Mouse (Mus musculus) lung, postnatal 36 days (tissue): ENCODE data around the gene Mllt10.

Experiments used
- DNase-seq: peaks from one replicate; pipeline ENCODE4 v3.0.0; 2022; ENCODE audit warnings: mixed read lengths

Gene Mllt10

DNA sequence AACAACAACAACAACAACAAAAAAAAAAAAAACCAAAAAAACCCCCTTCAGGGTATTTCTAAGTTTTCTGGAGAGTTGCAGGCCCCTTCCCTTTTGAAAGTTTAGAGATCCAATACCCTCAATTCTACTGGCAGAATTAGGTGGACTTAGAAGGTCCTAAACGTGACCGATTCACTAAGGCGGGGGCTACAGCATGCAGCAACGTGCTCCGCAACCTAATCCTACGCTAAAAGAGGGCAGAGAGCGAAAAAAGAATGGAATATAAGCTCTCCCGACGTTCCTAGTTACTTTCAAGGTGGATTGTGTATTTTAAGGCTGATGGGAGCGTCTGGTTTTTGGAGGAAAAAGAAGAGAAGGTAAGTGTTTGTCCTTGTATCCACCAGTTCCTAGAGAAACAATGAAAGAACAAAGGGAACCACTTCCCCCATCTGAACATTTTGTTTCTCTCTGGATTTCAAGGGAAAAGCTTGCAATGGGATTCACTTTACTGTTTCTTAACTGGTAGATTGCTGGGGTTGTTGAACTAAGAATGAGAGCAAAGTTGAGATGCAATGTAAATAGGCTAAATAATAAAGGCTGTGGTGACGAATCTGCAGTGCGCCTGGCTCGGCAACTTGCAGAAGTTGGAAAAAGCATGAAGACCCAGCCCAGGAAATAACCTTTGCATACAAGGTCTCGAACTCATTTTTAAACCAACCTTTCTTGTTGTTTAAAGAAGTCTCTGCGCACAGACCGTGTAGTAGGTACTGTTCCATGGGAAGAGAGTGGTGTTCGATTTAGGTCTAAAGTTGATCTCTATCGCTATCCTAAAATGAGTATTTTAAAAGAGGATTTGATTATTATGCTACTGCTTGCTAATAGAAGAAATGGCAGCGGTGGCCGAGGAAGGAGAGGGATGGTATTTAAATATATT is at the start of gene Mllt10:
Mllt10 (plus strand) TSS at position 222 of the 913 bp plus-strand sequence.
- no peak for DNase-seq

DNA sequence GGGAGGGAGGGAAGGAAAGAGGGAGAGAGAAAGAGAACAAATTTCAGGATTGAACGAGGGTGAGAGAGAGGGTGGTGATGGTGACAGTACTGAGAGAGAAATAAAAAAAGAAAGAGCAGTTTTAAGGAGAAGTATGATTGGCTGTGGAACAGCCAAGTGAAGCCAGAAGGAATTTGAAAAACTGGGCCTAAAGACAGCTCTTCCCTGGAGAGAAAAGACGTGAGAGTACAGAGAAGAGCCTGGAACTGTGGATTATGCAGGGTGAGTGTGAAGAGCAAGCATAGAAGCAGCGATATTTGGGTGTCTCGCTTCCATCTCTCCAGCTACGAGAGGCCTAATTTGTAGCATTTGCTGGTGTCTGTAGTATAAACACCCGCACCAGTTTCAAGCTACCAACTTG is 43.8 kb upstream of the Mllt10 start:
- no peak for DNase-seq

DNA sequence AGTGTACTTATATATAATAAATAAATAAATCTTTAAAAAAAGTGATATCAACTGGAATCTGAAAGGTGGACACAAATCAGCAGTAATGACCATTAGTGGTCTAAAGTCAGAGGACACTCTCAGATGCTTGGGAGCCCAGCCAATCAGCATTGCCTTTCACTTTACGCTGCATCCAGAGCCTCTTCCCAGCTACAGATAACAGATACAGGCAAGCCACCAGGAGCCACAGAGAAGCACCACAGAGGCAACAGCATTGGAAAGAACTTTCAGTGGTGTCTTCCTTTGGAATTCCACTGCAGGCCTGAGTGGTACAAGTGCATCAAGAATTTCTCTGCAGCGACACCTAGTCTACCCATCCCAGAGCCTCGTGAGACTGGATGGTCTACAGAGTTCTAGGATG is 42.2 kb upstream of the Mllt10 start:
- DNase-seq: no peak

DNA sequence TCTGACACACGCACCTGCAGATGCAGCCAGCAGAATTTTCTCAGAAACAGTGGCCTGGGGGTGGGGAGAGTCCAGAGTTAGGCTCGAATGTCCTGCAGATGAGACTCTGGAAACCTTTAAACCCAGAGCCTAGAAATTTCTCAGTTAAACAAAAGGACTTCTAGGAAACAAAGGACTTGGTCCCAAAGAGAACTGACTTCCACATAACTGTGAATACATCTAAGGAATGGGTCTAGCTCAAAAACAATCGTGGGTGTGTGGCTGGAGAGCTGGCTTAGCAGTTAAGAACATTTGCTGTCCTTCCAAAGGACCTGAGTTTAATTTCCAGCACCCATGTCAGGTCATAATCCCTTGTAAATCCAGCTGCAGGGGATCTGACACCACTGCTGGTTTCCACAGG is 39.5 kb upstream of the Mllt10 start:
- DNase-seq: no peak

DNA sequence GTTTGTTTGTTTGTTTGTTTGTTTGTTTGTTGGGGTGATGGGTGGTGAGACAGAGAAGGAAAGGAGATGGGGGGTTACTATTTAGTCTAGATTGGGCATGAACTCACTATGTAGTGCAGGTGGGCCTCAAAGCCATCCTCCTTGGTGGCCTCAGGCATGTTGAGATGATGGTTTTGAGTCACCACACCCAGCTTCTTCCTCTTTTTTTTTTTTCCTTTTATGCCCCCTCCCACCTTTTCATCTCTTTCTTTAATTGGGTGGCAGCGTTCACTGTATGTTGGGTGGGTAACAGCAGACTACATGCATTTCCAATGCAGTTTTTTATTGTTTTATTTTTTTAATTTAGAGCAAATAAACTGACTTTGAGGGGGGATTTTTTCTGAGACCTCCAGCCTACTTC is 38.4 kb upstream of the Mllt10 start:
- DNase-seq: no peak

DNA sequence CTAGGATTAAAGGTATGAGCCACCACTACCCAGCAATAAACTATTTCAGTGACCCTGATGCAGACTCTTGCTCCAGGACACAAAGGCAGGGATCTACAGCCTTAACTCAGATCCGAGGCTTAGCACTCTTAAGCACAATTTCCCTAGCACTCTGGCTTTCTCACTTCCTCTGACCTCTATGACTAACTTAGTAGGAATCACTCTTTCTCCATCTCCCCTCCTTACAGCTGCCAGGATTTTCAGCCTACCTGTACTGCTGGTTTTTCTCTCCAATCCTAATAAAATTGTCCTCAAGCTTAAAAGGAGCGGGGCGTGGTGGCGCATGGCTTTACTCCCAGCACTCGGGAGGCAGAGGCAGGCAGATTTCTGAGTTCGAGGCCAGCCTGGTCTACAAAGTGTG is 37.7 kb upstream of the Mllt10 start:
- no peak for DNase-seq

DNA sequence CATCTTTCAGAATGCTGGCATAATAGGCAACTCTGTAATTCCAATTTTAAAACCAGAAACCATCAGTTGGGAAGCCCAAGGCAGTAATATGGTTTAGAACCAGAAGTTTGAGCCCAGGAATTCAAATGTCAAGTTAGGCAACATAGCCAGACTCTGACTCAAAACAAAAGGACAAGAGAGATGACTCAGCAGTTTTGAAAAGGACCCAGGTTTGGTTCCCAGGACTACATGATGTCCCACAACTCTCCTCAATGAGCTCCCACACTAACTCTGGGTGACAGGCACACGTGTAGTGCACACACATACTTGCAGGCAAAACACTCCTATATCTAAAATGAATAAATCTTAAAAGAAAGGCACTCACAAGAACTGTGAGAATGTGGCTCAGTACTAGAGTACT is 35.9 kb upstream of the Mllt10 start:
- no peak for DNase-seq

DNA sequence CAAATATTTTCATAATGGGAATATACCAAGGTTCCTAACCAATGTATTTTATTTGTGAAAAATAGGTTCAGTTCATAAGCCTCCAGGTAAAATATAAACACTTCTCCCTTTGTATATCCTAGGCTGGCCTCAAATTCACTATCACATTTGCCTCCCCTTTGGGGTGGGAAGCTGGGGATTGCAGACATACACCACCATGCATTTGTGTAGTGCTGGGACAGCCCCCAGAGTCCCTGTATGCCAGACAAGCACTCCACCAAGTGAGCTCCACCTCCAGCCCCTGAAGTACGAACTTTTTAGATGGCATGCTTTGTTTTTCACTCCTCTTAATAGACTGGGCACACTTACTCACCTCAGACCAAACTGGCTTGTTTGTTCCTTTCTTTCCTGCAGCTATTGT is 32.2 kb upstream of the Mllt10 start:
- no peak for DNase-seq

DNA sequence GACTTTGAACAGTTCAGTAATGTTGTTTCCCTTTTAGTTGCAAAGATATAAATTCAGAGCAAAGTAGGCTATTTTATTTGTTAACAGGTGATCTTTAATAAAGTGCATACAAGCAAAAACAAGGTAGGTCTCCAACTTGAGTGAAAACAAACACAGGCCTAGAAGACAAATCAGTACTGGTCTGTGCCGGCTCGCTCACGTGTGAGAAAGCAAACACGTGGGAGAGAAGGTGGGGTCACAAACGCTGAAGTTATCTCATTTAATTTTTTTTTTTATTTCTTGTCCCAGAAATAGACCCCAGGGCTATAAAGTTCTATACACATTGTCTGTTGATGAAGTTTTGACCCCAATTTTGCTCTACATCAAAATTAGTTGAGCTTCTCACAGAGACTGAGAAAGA is 29.9 kb upstream of the Mllt10 start:
- DNase-seq: no peak

DNA sequence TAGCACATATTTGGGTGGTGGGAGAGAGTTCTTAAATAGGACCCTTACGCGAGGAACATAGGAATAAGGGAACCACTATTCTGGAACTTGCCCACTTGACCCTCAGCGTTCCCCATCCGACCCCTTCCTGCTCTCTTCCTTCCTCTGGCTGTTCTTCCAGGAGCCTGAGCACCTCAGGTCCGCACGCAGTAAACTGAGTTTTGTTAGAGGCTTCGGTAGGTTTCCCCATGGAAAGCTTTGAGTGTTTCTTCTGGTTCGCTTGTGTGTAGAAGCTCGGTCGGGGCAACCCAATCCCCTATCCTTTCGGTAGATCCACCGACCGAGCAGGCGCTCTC is 29.3 kb upstream of the Mllt10 start:
- DNase-seq: no peak

DNA sequence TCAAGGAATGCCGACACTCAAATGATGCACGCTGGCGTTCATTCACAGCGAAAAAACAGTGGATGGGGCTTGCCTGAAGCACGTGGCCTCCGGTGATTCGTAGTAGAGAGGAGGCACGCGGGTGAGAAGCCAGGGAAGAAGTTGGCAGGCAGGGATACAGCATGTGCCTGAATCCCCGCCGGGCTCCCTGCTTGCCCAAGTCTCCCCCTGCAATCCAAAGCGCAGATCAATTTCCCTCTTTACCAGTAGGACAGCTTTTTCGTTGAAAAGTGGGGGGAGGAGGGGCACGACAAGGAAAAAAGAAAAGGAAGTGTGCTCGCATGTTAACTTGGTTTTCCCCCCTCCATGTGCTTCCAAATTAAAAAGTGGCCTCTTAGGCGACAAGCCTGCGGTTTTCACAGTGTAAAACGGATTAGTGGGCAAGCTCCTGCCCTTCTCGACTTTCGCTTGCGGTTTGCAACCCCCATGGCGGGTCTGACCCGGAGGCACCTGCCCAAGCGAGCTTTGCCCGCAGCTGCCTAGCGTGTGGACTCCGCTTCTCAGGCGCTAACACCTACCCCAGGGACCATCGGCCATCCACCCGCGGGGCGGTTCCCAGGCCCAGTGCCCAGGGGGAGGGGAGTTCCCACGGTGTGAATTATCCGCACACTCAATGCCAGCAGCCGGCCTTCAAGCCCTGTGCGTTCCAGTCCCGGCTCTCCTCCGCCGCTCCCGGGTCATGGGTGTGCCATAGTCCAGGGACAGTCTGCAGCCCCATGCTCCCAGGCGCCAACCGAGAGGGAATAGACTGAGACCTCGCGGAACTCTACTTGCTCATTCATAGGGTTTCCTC is 28.7 kb upstream of the Mllt10 start:
- peak; percentile 60 for DNase-seq

DNA sequence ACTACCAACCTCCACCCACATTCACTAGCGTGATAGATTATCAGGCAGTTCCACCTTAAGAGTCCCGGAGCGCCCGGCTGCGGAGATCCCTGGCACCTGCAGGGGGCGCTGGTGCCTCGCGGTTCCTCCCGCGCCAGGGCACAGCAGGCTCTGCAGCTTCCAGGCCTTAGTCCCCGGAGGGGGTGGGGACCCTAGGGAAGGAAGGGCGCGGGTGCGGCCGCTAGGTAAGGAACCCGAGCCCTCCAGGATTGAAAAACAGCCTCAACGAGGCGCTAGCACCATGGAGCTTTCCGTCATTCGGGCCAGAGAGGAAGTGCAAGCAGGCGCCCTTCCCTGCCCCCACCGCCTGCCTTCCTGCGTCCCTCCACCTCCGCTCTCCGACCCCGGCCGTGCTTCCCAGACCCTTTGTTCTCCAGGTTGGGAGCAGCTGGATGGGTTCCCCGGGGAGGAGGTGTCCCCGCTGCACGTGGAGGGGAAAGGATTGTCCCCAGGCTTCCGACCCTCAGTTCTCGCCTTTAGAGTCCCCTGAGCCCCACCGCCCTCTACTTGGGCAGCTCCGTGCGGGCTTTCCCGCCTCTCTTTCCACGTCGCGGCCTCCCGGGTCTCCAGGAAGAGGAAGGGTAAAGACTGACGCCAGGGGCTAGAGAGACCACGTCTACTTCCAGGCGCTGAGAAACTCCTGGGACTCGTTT is 27.4 kb upstream of the Mllt10 start:
- peak; percentile 96 for DNase-seq

DNA sequence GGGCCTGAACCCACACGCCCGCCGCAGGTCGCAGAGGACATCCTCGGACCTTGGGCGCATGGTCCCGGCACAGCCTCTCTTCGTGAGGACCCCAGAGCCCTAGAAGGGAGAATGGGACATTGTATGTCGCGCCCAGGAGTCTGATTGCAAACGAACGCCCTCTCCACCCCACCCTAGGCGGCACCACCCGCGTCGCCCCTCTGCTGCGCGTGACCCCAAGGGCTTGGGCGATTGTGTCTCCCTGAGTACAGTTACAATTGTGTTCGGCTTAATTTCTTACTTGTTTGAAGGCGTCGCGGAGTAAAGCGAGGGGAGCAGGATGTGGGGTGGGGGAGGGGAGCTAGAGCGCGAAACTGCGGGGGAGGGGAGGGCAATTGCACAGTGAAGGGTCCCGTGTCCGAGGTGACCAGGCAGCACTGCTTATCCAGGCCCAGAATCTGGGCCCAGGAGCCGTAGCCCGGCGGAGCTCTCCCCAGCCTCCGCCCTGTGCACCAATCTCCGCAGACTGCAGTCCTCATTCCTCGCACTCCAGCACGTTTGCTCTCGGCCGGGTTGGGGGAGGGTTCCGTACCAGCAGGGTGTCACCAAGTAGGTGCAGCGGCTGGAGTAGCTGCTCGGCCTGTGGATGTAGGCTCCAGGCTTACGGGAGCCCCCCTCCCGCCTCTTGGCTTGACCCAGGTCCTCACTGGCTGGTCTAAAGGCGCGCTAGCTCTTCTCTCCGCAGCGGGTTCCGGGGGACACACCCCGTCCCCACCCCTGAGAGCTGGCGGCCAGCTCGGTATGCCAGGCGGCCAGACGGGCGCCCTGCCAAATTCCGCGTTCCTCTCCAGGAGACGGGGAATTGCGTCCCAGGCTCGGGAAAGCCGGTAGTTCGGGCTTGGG is 26.7 kb upstream of the Mllt10 start:
- DNase-seq: peak; percentile 96

DNA sequence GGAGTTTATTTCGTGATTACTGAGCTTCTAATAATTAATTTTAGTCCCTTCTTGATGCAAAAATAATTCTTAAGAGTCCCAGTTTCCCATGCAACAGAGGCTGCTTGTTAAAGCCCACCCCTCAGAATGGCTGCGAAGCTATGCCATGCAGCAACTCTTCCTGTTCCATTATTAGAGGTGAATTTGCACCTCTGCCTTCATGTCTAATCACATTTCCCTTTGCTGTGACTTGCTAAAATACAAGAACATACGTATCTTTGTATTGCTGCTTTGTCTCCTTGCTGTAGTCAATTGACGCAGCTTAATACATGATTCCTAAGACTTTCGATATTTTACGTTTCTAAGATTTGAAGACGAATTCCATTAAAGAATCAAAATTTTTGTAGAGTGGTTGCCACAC is 25.4 kb upstream of the Mllt10 start:
- DNase-seq: no peak

DNA sequence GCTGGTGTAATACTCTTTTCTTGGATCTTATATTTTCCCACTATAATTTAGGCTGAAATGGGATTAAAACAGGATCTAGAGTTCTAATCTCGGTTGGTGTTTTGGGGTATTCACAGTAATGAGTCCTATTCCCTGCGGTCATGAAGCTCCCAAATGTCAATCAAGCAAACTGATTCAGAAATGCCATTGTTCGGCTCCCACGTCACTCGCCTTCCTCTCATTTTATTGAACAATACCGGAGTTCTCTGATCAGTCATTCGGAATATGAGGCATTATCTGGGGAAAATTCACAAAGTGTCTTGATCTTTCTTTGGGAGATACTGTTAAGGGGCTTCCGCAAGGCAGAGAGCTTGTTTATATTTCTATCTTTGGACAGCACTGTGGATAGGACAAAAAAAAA is 24.5 kb upstream of the Mllt10 start:
- no peak for DNase-seq

DNA sequence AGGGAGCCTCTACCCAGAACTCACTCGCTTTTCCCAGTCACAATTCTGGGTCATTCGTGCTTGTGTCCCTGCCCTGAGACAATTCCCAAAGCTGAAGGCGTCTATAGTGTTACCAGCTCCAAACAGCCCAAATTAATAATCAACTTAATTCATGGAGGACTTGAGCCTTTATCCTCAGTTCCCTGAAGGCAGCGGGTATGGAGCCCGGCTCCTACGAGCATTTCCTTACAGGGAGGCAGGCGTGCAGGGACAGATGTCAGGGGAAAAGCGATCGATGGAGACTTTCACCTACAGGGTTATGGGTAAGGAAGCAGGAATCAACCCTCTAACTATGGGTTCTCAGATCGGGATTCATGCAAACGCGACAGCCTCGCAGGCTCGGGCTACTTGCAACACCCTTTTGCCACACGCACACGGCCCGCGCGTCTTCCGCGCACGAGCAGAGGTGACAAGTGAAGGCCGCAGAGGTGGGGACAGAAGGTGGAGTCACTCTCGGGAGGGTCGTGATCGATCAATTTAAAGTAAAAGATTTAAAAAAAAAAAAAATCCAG is 23.7 kb upstream of the Mllt10 start:
- no peak for DNase-seq

DNA sequence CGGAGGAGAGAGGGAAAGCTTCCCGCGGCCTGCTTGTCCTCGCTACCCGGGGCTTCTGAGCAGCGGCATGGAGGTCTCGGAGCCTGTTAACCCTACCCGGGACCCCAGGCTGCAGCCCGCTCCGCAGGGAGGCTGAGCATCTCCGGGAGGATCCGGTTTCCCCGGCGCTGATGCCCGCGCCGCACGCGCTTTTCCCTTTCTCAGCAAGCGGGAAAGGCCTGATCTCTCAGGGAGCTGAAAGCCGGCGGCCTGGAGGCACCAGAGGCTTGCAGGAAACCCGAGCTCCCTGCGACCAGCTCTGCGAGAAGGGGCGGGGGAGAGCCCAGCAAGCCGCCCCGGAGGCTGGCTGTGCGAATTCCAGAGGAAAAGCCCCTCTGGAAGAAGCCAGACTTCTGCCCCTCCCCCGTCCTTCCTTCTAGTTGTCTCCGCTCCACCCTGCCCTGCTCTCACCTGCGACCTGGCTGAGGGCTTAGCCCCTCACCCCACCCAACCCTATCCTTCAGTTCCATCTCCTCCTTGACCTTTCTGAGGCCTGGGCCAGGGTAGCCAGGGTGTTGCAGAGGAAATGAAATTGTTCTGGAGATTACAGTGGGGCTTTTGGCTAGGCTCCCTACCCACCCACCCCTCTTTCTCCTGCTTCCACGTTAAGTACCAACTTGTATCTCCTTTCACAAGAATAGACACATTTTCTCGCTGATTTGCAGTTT is 23.1 kb upstream of the Mllt10 start:
- no peak for DNase-seq

DNA sequence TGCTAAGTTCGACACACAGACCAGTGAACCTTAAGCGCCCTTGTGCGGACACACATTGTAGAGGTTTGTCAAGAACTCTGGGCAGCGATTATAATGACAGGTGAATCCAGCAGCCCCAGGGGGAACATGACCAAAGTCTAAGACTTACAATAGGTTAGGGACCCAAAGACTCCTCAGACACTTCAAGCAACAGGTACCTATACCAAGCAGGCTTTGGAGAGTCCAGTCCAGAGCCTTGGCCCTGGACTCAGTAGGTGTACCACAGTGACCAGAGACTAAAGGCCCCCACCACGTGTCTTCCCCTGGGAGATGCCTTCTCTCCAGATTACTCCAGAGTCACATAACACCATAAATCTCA is 22.5 kb upstream of the Mllt10 start:
- no peak for DNase-seq

DNA sequence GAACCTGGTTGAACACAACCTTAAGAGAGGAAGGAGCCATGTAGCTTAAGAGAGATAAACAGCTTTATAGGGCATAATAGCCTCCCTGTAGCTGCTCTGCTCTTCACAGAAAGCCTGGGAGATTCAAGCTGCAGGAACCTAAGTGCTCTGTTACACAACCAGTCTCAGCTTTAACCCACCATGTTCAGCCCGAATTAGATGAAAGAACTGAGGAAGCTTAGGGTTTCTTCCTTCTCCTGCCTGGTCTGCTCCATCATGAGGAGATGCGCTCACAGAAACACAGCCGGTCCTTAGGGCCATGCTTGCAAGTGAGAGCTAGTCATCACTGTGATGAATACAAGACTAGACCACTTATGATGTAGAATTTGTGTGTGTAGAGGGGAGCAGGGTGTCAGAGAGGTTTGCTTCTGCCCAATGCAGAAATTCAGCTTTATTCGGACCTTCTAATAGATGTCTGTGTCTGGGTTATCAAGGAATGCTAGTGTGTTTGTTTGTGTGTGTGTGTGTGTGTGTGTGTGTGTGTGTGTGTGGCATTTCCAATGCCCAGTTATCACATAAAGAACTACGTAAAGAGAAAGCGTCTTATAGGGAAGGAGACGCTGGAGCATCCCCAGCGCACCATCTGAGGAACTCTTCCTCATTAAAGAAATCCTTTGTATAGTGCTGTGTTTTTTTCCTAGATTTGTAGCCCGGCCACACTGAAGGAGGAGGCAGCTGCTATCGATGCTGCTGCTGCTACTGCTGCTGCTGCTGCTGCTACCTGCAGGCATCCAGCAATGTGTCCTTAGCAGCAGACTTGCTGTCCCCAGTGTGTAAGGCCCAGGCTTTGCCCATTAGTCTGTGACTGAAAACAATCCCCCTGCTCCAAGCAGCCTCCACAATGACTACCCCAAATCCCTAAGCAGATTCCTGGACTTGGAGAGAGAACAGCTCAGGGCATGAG is 21.6 kb upstream of the Mllt10 start:
- DNase-seq: no peak
